Mouse (Mus musculus): ENCODE data around the gene Dynlt1c.
"Not testable (repeated sequence)": the region's sequence is repeated elsewhere in the genome, so short reads cannot be mapped to it uniquely, and the experiment has no call there.

GRCm38 (mm10) chr17:6564866-6565265, 36.6 kb upstream of the Dynlt1c start:
- TF ChIP-seq CTCF, EP300 (IDR thresholded peaks at IDR 0.05; ENCODE audit: low read depth): not testable (repeated sequence)

Measured in liver, postnatal 0 days (tissue).